In the genomic region with DNA sequence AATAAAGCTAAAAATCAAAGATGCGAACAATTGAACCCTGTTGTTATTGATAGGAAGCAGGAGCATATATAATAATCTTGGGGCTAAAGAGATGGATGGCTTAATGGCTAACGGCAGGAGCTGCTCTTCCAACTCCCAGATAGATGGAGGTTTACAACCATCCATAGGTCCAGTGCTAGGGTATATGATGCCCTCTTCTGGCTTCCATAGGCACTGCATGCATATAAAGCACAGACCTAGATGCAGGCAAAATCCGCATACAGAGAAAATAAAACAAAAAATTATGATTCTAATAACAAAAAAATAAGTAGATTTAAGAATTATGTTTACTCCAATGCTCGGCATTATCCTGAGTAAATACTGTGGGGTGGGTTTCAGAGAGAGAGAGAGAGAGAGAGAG, we compare ENCODE assay signal across 8 mouse cellular contexts. TPM values are rescaled to one million over a fixed set of nuclear protein-coding genes. Genes with fewer than 3 reads are reported as not detected.
DNase-seq lines count a peak whose midpoint lies in the region; ATAC-seq and TF ChIP-seq lines count a peak whose summit lies in the region.

No protein-coding gene starts in this region.

- no peak for ATAC-seq in kidney, embryonic 15.5 days (replicated peaks; ENCODE audit: low FRiP score)
- peak; percentile 68 for ATAC-seq in CD4-positive, CD25-positive, alpha-beta regulatory T cell, adult 4 months

- TF ChIP-seq CTCF in cortical plate, adult 2 months (IDR thresholded peaks at IDR 0.05; ENCODE audit: extremely low read depth, insufficient read depth, low read length), result peak; percentile 42; the same call in 1 of the 2 replicates

- 79% methylated on average over 4 of the region's 4 CpGs for WGBS in kidney, embryonic 15.5 days

- no peaks in the 10 kb centered on the region for H3K27me3 ChIP-seq in kidney, embryonic 15.5 days

- H3K4me2 ChIP-seq in kidney, embryonic 15.5 days, result no peak overlapping the region

- peaks cover 72% of the 10 kb centered on the region for H3K36me3 ChIP-seq in kidney, embryonic 15.5 days

- peak; percentile 40 for DNase-seq in kidney, postnatal 10 days
- DNase-seq in 416B (ENCODE audit: low read depth) (peak; percentile 72), MN1 (ENCODE audit: low spot score) (no peak)
- DNase-seq in lung, postnatal 25 days (ENCODE audit: low spot score), result peak; percentile 10
- DNase-seq in left cerebral cortex, postnatal 36 days (ENCODE audit: low spot score in 2 of 2), result no peak

- TF ChIP-seq POLR2A in cortical plate, adult 2 months (IDR thresholded peaks at IDR 0.05; ENCODE audit: extremely low read depth, insufficient read depth, low read length), result no peak

- no peak overlapping the region for H3K9ac ChIP-seq in kidney, embryonic 15.5 days

- no peak overlapping the region for H3K4me3 ChIP-seq in kidney, embryonic 15.5 days (replicated peaks)
- no peak overlapping the region for H3K4me3 ChIP-seq in cortical plate, adult 2 months (ENCODE audit: insufficient read depth, low read length)

- no peaks in the 10 kb centered on the region for H3K9me3 ChIP-seq in kidney, embryonic 15.5 days (replicated peaks)

- H3K4me1 ChIP-seq in kidney, embryonic 15.5 days, result no peaks in the 10 kb centered on the region
- peaks cover 2% of the 10 kb centered on the region; the same call in 1 of the 2 replicates for H3K4me1 ChIP-seq in cortical plate, adult 2 months (ENCODE audit: control insufficient read depth, insufficient read depth, low read length)

- intact Hi-C loops in left cerebral cortex, postnatal 36 days (cut with DNase I), result loop anchor here (5.0 kb wide), 1 partner anchor 286 kb away; no protein-coding TSS in a partner anchor

- H3K27ac ChIP-seq in kidney, embryonic 15.5 days, result no peak overlapping the region
- no peak overlapping the region for H3K27ac ChIP-seq in cortical plate, adult 2 months (ENCODE audit: insufficient read depth, low read length)

RNA-seq across cellular contexts. Expression of gene Mccc1, which starts 27.5 kb away (rescaled TPM):
- polyA plus RNA-seq in kidney, embryonic 15.5 days (2015; fragmentation: Nextera tagmentation; extraction: Ambion mirVana), result 50.4 and 56.8 TPM in 2 replicates
- 10 to 100 TPM; 23.6 to 35.7 TPM for polyA plus RNA-seq in CD4-positive, CD25-positive, alpha-beta regulatory T cell, adult 4 months (2017; shearing (Covaris generic))
- polyA plus RNA-seq in cortical plate, adult 2 months (2012; rRNA removed), result 29.0 and 29.8 TPM in 2 replicates
- 10 to 100 TPM; 26.8 to 46.7 TPM for total RNA-seq in left cerebral cortex, postnatal 36 days (2021)

RNA-seq across cellular contexts. Expression of gene Dcun1d1, which starts 35.7 kb away (rescaled TPM):
- 93.1 and 95.5 TPM in 2 replicates for polyA plus RNA-seq in kidney, embryonic 15.5 days (2015; fragmentation: Nextera tagmentation; extraction: Ambion mirVana)
- polyA plus RNA-seq in CD4-positive, CD25-positive, alpha-beta regulatory T cell, adult 4 months (2017; shearing (Covaris generic)), result 100 to 1,000 TPM in 1 of 2 experiments, 10 to 100 TPM in 1; 95.9 to 129 TPM
- 33.5 and 36.3 TPM in 2 replicates for polyA plus RNA-seq in cortical plate, adult 2 months (2012; rRNA removed)
- 10 to 100 TPM; 65.6 to 73.5 TPM for total RNA-seq in left cerebral cortex, postnatal 36 days (2021)

Comparison
In these comparisons a context has a peak if more than half of its experiments do, and no peak if none do; other contexts are left out.
1. DNase-seq: peak in kidney, postnatal 10 days (single experiment), 416B (single experiment) and lung, postnatal 25 days (single experiment); none in MN1 (single experiment) and left cerebral cortex, postnatal 36 days (0 of 2).